ENCODE assay signal across 27 mouse cellular contexts in the genomic region with DNA sequence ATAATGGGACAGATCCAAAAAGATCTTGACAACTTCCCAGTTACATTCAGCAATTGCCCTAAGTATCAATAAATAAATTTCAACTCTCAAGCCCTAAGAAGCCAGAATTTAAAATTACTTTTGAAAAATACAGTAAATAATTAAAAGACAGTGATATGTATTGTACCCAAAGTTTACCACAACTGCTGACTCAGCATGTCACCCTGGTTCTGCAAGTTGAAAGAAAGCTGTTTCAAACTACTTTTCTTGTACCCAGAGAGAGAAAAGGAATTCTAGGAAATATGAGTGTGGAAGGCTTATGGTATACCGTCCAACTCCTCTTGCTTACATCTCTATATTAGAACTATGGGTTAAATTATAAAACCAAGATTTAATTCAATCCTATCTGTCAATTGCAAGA.
"Had no signal": no experiment of that assay in that cellular context is flagged by ENCODE, and none has a peak within 500 bp of the region (broad histone marks: within the 10 kb centered on the region; RNA-seq: fewer than 3 reads in every experiment).

No protein-coding gene starts in this region.

- H3K4me2 ChIP-seq: embryonic facial prominence, embryonic 12.5 days; embryonic facial prominence, embryonic 13.5 days; embryonic facial prominence, embryonic 15.5 days; forebrain, embryonic 12.5 days; forebrain, embryonic 13.5 days; forebrain, embryonic 15.5 days; heart, embryonic 11.5 days had no signal

- H3K9me3 ChIP-seq: embryonic facial prominence, embryonic 10.5 days; embryonic facial prominence, embryonic 12.5 days; embryonic facial prominence, embryonic 13.5 days; embryonic facial prominence, embryonic 15.5 days; forebrain, embryonic 10.5 days; forebrain, embryonic 12.5 days; forebrain, embryonic 13.5 days; forebrain, embryonic 15.5 days; heart, embryonic 10.5 days had no signal

- H3K27me3 ChIP-seq: embryonic facial prominence, embryonic 12.5 days; embryonic facial prominence, embryonic 13.5 days; embryonic facial prominence, embryonic 15.5 days; forebrain, embryonic 12.5 days; forebrain, embryonic 13.5 days; forebrain, embryonic 15.5 days had no signal

- H3K36me3 ChIP-seq: embryonic facial prominence, embryonic 10.5 days; embryonic facial prominence, embryonic 12.5 days; embryonic facial prominence, embryonic 13.5 days; embryonic facial prominence, embryonic 15.5 days; forebrain, embryonic 10.5 days; forebrain, embryonic 12.5 days; forebrain, embryonic 15.5 days; heart, embryonic 10.5 days had no signal

- H3K4me1 ChIP-seq: embryonic facial prominence, embryonic 12.5 days; heart, embryonic 10.5 days had no signal

- H3K9ac ChIP-seq: embryonic facial prominence, embryonic 12.5 days; embryonic facial prominence, embryonic 13.5 days; embryonic facial prominence, embryonic 15.5 days; forebrain, embryonic 12.5 days; forebrain, embryonic 13.5 days; forebrain, embryonic 15.5 days; forebrain, postnatal 0 days had no signal

- H3K27ac ChIP-seq: embryonic facial prominence, embryonic 10.5 days; embryonic facial prominence, embryonic 12.5 days; embryonic facial prominence, embryonic 13.5 days; embryonic facial prominence, embryonic 15.5 days; forebrain, embryonic 10.5 days; forebrain, embryonic 12.5 days; forebrain, embryonic 13.5 days; forebrain, embryonic 15.5 days; gastrocnemius, adult 2 months; heart, adult 2 months; heart, embryonic 10.5 days had no signal

- DNase-seq: cerebellum, adult 9-11 months; cerebellum, postnatal 10 days; cerebellum, postnatal 14 days; cerebellum, postnatal 25 days; cerebellum, postnatal 36 days; embryo, embryonic 11 days; forebrain, postnatal 0 days; gastrocnemius, adult 2 months; gastrocnemius, postnatal 10 days; gastrocnemius, postnatal 14 days; gastrocnemius, postnatal 25 days; gastrocnemius, postnatal 36 days; heart, adult 18-20 months; heart, adult 2 months had no signal

- H3K4me3 ChIP-seq: embryonic facial prominence, embryonic 10.5 days; embryonic facial prominence, embryonic 12.5 days; embryonic facial prominence, embryonic 13.5 days; embryonic facial prominence, embryonic 15.5 days; erythroblast, embryonic 14.5 days; forebrain, embryonic 10.5 days; forebrain, embryonic 12.5 days; forebrain, embryonic 13.5 days; forebrain, embryonic 15.5 days; gastrocnemius, adult 2 months; heart, adult 2 months; heart, embryonic 10.5 days had no signal

- ATAC-seq: forebrain, embryonic 13.5 days; forebrain, embryonic 14.5 days; forebrain, embryonic 15.5 days; forebrain, embryonic 16.5 days; forebrain, postnatal 0 days had no signal
